In the genomic region with DNA sequence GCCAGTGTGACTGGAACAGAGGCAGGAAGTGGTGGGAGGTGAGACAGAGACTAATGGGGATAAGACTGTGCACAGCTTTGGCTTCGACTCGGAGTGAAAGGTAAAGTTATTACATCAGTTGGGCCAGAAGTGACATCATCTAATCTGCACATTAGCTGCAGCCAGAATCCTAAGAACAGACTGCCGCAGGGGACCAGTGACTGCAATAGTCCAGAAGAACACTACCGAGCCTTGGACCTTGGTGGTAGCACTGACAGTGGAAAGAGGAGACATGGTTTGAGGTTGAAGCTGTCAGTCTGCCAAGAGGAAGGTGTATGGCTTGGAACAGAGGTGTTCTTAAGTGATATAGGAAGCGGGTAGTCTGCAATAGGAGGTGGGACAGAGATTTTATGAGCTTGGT, we compare ENCODE assay signal across 14 mouse cellular contexts.
DNase-seq lines count a peak whose midpoint lies in the region; ATAC-seq and TF ChIP-seq lines count a peak whose summit lies in the region.
"Had no signal": no experiment of that assay in that cellular context is flagged by ENCODE, and none has a peak within 500 bp of the region (broad histone marks: within the 10 kb centered on the region; RNA-seq: fewer than 3 reads in every experiment).

No protein-coding gene starts in this region.

- no peaks in the 10 kb centered on the region for H3K27me3 ChIP-seq in heart, embryonic 13.5 days (replicated peaks)
- H3K27me3 ChIP-seq in stomach, embryonic 16.5 days (ENCODE audit: control insufficient read depth, insufficient read depth, low read length) = no peaks in the 10 kb centered on the region
- H3K27me3 ChIP-seq in stomach, postnatal 0 days (ENCODE audit: control insufficient read depth, insufficient read depth, low read length) = no peaks in the 10 kb centered on the region
- H3K27me3 ChIP-seq in megakaryocyte, embryonic 14.5 days (replicated peaks) = no peaks in the 10 kb centered on the region
- no peaks in the 10 kb centered on the region for H3K27me3 ChIP-seq in cerebellum, adult 2 months (ENCODE audit: control insufficient read depth, insufficient read depth, low read length)
- H3K27me3 ChIP-seq: hindbrain, embryonic 12.5 days; lung, embryonic 15.5 days had no signal

- 66% methylated on average over 5 of the region's 5 CpGs for WGBS in heart, embryonic 13.5 days
- WGBS in stomach, embryonic 16.5 days = 61% methylated on average over 5 of the region's 5 CpGs
- 67% methylated on average over 5 of the region's 5 CpGs for WGBS in stomach, postnatal 0 days
- WGBS in cerebellum, adult 2 months = 85% methylated on average over 5 of the region's 5 CpGs

- no peak overlapping the region for H3K4me3 ChIP-seq in heart, embryonic 13.5 days
- H3K4me3 ChIP-seq in stomach, embryonic 16.5 days (replicated peaks; ENCODE audit: low read length) = no peak overlapping the region
- no peak overlapping the region for H3K4me3 ChIP-seq in stomach, postnatal 0 days (ENCODE audit: low read depth, low read length)
- H3K4me3 ChIP-seq in brown adipose tissue, adult 24 weeks (ENCODE audit: insufficient read depth, low read depth, low read length) = no peak overlapping the region
- H3K4me3 ChIP-seq in megakaryocyte, embryonic 14.5 days (replicated peaks) = peak overlapping the region; percentile 42
- H3K4me3 ChIP-seq in cerebellum, adult 2 months (replicated peaks; ENCODE audit: insufficient read depth, low read depth, low read length) = no peak overlapping the region
- H3K4me3 ChIP-seq: hindbrain, embryonic 12.5 days; lung, embryonic 15.5 days had no signal

- H3K36me3 ChIP-seq in heart, embryonic 13.5 days = no peaks in the 10 kb centered on the region
- H3K36me3 ChIP-seq in stomach, embryonic 16.5 days (ENCODE audit: control insufficient read depth, insufficient read depth, low read length) = no peaks in the 10 kb centered on the region
- no peaks in the 10 kb centered on the region for H3K36me3 ChIP-seq in stomach, postnatal 0 days (ENCODE audit: control insufficient read depth, insufficient read depth, low read length)
- peaks cover 2% of the 10 kb centered on the region for H3K36me3 ChIP-seq in megakaryocyte, embryonic 14.5 days (replicated peaks; ENCODE audit: low read length)
- H3K36me3 ChIP-seq: hindbrain, embryonic 12.5 days; lung, embryonic 15.5 days had no signal

- H3K4me2 ChIP-seq in heart, embryonic 13.5 days = no peak overlapping the region; the same call in 1 of the 2 replicates
- H3K4me2 ChIP-seq in stomach, embryonic 16.5 days (ENCODE audit: low read depth, low read length) = no peak overlapping the region
- no peak overlapping the region for H3K4me2 ChIP-seq in stomach, postnatal 0 days (replicated peaks; ENCODE audit: low read depth)
- H3K4me2 ChIP-seq: hindbrain, embryonic 12.5 days; lung, embryonic 15.5 days; midbrain, embryonic 11.5 days had no signal

- no peak overlapping the region for H3K9ac ChIP-seq in heart, embryonic 13.5 days
- H3K9ac ChIP-seq in stomach, embryonic 16.5 days (ENCODE audit: low read length) = no peak overlapping the region
- no peak overlapping the region for H3K9ac ChIP-seq in stomach, postnatal 0 days (ENCODE audit: low read length)
- H3K9ac ChIP-seq: hindbrain, embryonic 12.5 days; lung, embryonic 15.5 days had no signal

- H3K27ac ChIP-seq in heart, embryonic 13.5 days (replicated peaks) = peak overlapping the region; percentile 64
- H3K27ac ChIP-seq in stomach, embryonic 16.5 days (ENCODE audit: low read length) = peak overlapping the region; percentile 44; the same call in 1 of the 2 replicates
- H3K27ac ChIP-seq in stomach, postnatal 0 days (replicated peaks) = no peak overlapping the region
- H3K27ac ChIP-seq in brown adipose tissue, adult 24 weeks (replicated peaks; ENCODE audit: low read depth, low read length) = peak overlapping the region; percentile 49
- no peak overlapping the region for H3K27ac ChIP-seq in cerebellum, adult 2 months (ENCODE audit: insufficient read depth, low read length)
- H3K27ac ChIP-seq: hindbrain, embryonic 12.5 days; lung, embryonic 15.5 days had no signal

- TF ChIP-seq EP300 in stomach, postnatal 0 days (optimal IDR thresholded peaks at IDR 0.05) = no peak

- H3K4me1 ChIP-seq in heart, embryonic 13.5 days = peaks cover 33% of the 10 kb centered on the region
- H3K4me1 ChIP-seq in stomach, embryonic 16.5 days (ENCODE audit: control insufficient read depth, insufficient read depth, low read length) = peaks cover 15% of the 10 kb centered on the region
- H3K4me1 ChIP-seq in stomach, postnatal 0 days (replicated peaks; ENCODE audit: control insufficient read depth, insufficient read depth) = no peaks in the 10 kb centered on the region
- peaks cover 11% of the 10 kb centered on the region for H3K4me1 ChIP-seq in brown adipose tissue, adult 24 weeks (ENCODE audit: control insufficient read depth, insufficient read depth, insufficient read length, low read length)
- peaks cover 20% of the 10 kb centered on the region for H3K4me1 ChIP-seq in megakaryocyte, embryonic 14.5 days
- H3K4me1 ChIP-seq in cerebellum, adult 2 months (ENCODE audit: control insufficient read depth, insufficient read depth, low read length) = no peaks in the 10 kb centered on the region
- H3K4me1 ChIP-seq: hindbrain, embryonic 12.5 days had no signal

- no peaks in the 10 kb centered on the region for H3K9me3 ChIP-seq in heart, embryonic 13.5 days
- H3K9me3 ChIP-seq in stomach, embryonic 16.5 days (replicated peaks; ENCODE audit: control insufficient read depth, low read length) = no peaks in the 10 kb centered on the region
- no peaks in the 10 kb centered on the region for H3K9me3 ChIP-seq in stomach, postnatal 0 days (ENCODE audit: control insufficient read depth, low read length)
- no peaks in the 10 kb centered on the region for H3K9me3 ChIP-seq in megakaryocyte, embryonic 14.5 days
- H3K9me3 ChIP-seq: hindbrain, embryonic 12.5 days; lung, embryonic 15.5 days had no signal

- DNase-seq in heart, adult 8-10 months (ENCODE audit: low spot score) = no peak
- no peak for DNase-seq in stomach, postnatal 0 days (ENCODE audit: low spot score)
- no peak for DNase-seq in cerebellum, adult 2 months
- DNase-seq: cerebellum, adult 9-10 months; kidney, adult 18-20 months; layer of hippocampus, adult 9-11 months; right cerebral cortex, postnatal 14 days had no signal

- no peak for TF ChIP-seq POLR2A in cerebellum, adult 2 months (IDR thresholded peaks at IDR 0.05; ENCODE audit: borderline replicate concordance, insufficient read depth, low read length)

- no peak for TF ChIP-seq CTCF in stomach, postnatal 0 days (IDR thresholded peaks at IDR 0.05; ENCODE audit: low read depth)
- TF ChIP-seq CTCF in cerebellum, adult 2 months (IDR thresholded peaks at IDR 0.05; ENCODE audit: borderline replicate concordance, insufficient read depth, low read depth, low read length) = no peak

- ATAC-seq in heart, embryonic 13.5 days (ENCODE audit: extremely low read depth, insufficient number of reproducible peaks, low FRiP score, low TSS enrichment) = no peak
- ATAC-seq in stomach, embryonic 16.5 days (ENCODE audit: insufficient read depth, low FRiP score) = no peak
- no peak for ATAC-seq in stomach, postnatal 0 days (ENCODE audit: low FRiP score, low TSS enrichment)

Comparison
In these comparisons a context has a peak if more than half of its experiments do, and no peak if none do; other contexts are left out.
1. H3K27ac ChIP-seq: peak in heart, embryonic 13.5 days (single experiment), stomach, embryonic 16.5 days (single experiment) and brown adipose tissue, adult 24 weeks (single experiment); none in stomach, postnatal 0 days (single experiment) and cerebellum, adult 2 months (single experiment).